Mouse (Mus musculus) testis, postnatal 10 days (tissue): ENCODE measurements around the gene Hist1h4n.
"Not testable (repeated sequence)": the region's sequence is repeated elsewhere in the genome, so short reads cannot be mapped to it uniquely, and the experiment has no call there.

Experiments
- DNase-seq: peaks from one replicate; pipeline ENCODE4 v3.0.0; 2021; ENCODE audit warnings: low spot score

Gene Hist1h4n

DNA sequence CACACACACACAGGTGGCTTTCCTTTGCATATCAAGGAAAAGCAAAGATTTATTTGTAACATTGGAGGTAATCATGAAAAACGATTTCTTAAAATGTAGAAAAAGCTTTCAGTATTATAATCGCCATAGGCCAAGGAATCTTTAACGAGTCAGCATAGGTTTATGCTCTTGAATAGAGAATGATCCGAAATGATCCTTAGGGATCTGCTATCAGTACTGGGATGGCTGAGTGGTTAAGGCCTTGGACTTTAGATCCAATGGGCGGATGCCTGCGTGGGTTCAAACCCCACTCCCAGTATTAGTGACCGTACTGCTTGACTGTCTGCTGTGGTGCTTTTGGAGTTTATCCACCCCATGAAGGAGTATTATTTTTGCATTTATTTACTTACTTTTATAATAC is 36.4 kb downstream of the Hist1h4n start:
- no peak for DNase-seq

GRCm38 (mm10) chr13:21790601-21791283 is 41.3 kb downstream of the Hist1h4n start:
- peak; percentile 43 for DNase-seq

GRCm38 (mm10) chr13:21789925-21790324 is 42.1 kb downstream of the Hist1h4n start:
- DNase-seq, result peak; percentile 12

GRCm38 (mm10) chr13:21787760-21788593 is 44.0 kb downstream of the Hist1h4n start:
- DNase-seq, result no peak

DNA sequence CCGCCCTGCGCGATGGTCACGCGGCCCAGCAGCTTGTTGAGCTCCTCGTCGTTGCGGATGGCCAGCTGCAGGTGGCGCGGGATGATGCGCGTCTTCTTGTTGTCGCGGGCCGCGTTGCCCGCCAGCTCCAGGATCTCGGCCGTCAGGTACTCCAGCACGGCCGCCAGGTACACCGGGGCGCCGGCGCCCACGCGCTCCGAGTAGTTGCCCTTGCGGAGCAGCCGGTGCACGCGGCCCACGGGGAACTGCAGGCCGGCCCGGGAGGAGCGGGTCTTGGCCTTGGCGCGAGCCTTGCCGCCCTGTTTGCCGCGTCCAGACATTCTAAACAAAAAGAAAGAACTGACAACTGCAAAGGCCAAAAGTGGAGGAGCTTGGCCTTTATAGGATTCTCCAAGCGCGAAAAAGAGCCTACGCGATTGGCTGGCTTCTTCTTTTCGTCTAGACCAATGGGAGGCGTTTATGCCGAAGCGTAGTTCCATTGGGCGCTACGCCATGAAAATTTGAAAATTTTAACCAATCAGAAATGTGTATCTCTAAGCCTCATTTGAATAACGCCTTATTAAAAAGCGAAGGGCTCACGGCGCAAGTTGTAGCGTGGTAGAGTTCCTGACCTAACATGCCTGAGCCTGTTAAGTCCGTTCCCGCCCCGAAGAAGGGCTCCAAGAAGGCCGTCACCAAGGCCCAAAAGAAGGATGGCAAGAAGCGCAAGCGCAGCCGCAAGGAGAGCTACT is 44.9 kb downstream of the Hist1h4n start, which contains the start of the genes Hist1h2an and Hist1h2bp:
Gene Hist1h2an (minus strand): TSS at position 320 of the 731 bp plus-strand sequence.
Gene Hist1h2bp (plus strand): TSS at position 563 of the 731 bp plus-strand sequence.
- peak; percentile 78 for DNase-seq

- DNase-seq, result peak; percentile 36
Measured at GRCm38 (mm10) chr13:21786189-21786898, 45.7 kb downstream of the Hist1h4n start.

GRCm38 (mm10) chr13:21784311-21784710 is 47.7 kb downstream of the Hist1h4n start:
- DNase-seq, result peak; percentile 10

DNA sequence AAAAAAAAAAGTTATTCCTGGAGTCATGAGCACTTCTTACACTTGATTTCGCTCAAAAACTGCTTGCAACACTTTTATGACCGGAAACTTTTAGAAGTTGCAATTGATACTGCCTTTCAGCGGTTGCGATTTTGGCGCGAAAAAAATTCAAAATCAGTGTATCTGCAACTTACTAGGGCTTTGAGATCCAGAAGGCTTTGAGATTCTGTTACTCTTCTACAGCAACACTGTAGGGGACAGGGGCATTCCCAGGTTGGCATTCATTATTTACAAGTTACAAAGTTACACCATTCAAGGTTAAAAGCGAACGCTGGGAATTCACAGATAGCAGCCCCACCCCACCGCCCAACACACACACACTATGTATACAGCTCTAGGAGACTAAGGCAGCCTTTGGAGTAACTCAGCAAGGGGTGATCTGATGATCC is 48.2 kb downstream of the Hist1h4n start:
- DNase-seq, result no peak

- no peak for DNase-seq
Measured at GRCm38 (mm10) chr13:21783255-21783617, 48.8 kb downstream of the Hist1h4n start, which contains the start of gene Hist1h3i. Gene Hist1h3i, minus strand, starts transcription at chr13:21783370.

DNA sequence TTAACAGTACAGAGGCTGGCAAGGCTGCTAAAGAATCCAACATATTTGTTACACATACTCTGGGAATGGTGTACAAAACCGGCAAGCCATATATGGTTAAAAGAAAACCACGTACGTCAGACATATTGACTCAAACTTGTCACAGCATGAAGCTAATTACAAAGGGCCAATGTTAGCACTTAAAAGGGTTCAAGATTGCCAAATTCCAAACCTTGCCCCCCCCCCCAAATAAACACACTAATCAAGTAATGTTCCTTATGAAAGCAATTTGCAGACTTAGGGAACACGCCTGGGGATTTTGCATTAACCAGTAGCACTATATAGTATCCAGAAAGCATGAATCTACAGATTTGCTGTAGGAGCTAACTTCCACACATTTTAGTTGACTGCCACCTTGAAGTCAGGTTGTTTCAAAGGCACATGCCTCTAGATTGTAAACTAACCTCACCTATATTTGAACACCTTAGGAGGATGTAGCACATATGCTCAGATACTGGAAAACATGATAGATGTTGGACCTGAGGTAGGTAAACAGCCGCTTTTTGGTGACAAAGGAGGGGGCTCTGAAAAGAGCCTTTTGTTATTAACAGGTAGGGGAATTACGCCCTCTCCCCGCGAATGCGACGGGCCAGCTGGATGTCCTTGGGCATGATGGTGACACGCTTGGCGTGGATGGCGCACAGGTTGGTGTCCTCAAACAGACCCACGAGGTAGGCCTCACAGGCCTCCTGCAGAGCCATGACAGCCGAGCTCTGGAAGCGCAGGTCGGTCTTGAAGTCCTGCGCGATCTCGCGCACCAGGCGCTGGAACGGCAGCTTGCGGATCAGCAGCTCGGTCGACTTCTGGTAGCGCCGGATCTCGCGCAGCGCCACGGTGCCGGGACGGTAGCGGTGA is 49.4 kb downstream of the Hist1h4n start:
- DNase-seq, result not testable (repeated sequence)
